Mouse (Mus musculus): ENCODE data around the gene Commd2. TPM values are rescaled to one million over a fixed set of nuclear protein-coding genes. Genes with fewer than 3 reads are reported as not detected.

Commd2 gene
- polyA plus RNA-seq, 1 experiment from 2014 or later = 81.2 TPM

- 90% methylated on average over 7 of the region's 7 CpGs for WGBS
- Histone ChIP-seq H3K4me2 (replicated peaks) (no peak overlapping the region), H3K27me3 (no peaks in the 10 kb centered on the region), H3K27ac (replicated peaks) (no peak overlapping the region), H3K9me3 (no peaks in the 10 kb centered on the region), H3K4me3 (no peak overlapping the region), H3K4me1 (no peaks in the 10 kb centered on the region), H3K9ac (replicated peaks) (no peak overlapping the region), H3K36me3 (no peaks in the 10 kb centered on the region)
- no peak for ATAC-seq (ENCODE audit: low FRiP score, low read depth)
These were observed 39.7 kb downstream of the Commd2 start for GRCm38 (mm10) chr3:57611776-57612175.

DNA sequence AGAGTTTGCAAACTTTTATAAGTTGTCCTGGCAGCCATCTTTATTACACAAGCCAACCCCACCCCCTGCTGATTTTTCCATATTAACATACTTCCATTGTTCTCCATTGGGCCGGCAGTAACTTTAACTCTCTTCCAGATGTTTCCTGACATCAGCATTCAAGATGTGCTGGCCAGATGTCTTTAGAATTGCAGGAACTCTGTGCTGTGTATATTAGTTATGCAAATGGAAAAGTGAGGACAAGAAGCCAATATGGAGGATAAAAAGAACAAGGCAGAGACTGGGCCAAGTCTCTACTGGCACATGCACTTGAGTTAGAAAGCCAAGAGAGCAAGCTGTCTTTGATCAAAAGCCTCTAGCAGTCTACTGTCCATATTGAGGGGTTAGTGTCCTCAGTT lies 46.9 kb downstream of the Commd2 start:
- Histone ChIP-seq H3K9me3 (no peaks in the 10 kb centered on the region), H3K4me3 (no peak overlapping the region), H3K4me2 (replicated peaks) (no peak overlapping the region), H3K9ac (replicated peaks) (no peak overlapping the region), H3K36me3 (no peaks in the 10 kb centered on the region), H3K4me1 (no peaks in the 10 kb centered on the region), H3K27ac (replicated peaks) (no peak overlapping the region), H3K27me3 (no peaks in the 10 kb centered on the region)
- 49% methylated on average over 1 of the region's 1 CpGs for WGBS
- ATAC-seq (ENCODE audit: low FRiP score, low read depth) = no peak

- H3K27me3 ChIP-seq = no peaks in the 10 kb centered on the region
- H3K9me3 ChIP-seq = no peaks in the 10 kb centered on the region
- H3K36me3 ChIP-seq = no peaks in the 10 kb centered on the region
- no peak overlapping the region for H3K9ac ChIP-seq (replicated peaks)
- H3K4me2 ChIP-seq (replicated peaks) = no peak overlapping the region
- ATAC-seq (ENCODE audit: low FRiP score, low read depth) = no peak
- no peak overlapping the region for H3K27ac ChIP-seq (replicated peaks)
- no peak overlapping the region for H3K4me3 ChIP-seq
- 70% methylated on average over 5 of the region's 5 CpGs for WGBS
- H3K4me1 ChIP-seq = no peaks in the 10 kb centered on the region
These were observed 47.5 kb downstream of the Commd2 start for GRCm38 (mm10) chr3:57603891-57604617.

DNA sequence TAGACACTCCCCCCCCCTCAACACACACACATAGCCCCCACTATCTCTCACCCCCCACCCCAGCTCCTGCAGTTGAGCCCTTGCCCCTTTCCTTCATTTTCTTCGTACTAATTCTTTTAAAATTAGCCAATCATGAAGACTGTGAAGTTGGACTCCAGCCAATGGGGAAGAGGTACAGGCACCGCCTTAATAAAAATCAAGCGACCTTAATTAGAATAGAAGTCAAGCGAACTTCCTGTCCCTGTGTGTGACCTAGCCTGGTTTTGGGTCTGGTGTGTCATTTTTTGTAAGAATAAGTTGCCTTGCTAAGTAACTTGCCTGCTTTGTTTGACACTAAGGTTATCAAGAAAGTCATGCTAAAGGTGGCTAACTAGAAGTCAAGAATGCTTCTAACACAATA lies 48.9 kb downstream of the Commd2 start:
- H3K4me2 ChIP-seq (replicated peaks) = no peak overlapping the region
- no peak overlapping the region for H3K9ac ChIP-seq (replicated peaks)
- no peak overlapping the region for H3K27ac ChIP-seq (replicated peaks)
- 85% methylated on average over 4 of the region's 4 CpGs for whole genome bisulfite sequencing
- no peaks in the 10 kb centered on the region for H3K9me3 ChIP-seq
- H3K27me3 ChIP-seq = no peaks in the 10 kb centered on the region
- H3K36me3 ChIP-seq = no peaks in the 10 kb centered on the region
- ATAC-seq (ENCODE audit: low FRiP score, low read depth) = no peak
- H3K4me1 ChIP-seq = no peaks in the 10 kb centered on the region
- no peak overlapping the region for H3K4me3 ChIP-seq

DNA sequence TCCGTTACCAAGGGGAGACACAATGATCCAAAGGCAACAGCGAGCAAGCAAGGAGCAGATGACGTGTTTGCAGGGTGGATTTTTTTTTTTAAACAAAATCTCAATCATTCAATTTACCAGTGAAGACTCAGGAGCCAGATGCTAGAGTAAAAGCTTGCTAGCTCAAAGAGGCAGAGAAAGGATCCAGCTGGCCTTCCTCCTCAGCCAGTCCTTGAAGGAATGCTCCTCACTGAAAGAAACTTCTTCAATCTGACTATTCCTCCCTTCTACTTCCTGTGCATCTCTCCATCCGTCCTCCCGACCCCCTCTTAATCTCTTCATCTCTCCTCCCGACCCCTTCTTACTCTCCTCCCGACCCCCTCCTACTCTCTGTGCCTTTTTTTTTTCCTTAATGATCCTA lies 54.9 kb downstream of the Commd2 start:
- Histone ChIP-seq H3K4me3 (no peak overlapping the region), H3K36me3 (no peaks in the 10 kb centered on the region), H3K27ac (replicated peaks) (no peak overlapping the region), H3K4me1 (no peaks in the 10 kb centered on the region), H3K9ac (replicated peaks) (no peak overlapping the region), H3K9me3 (no peaks in the 10 kb centered on the region), H3K27me3 (no peaks in the 10 kb centered on the region), H3K4me2 (replicated peaks) (no peak overlapping the region)
- no peak for ATAC-seq (ENCODE audit: low FRiP score, low read depth)
- 76% methylated on average over 7 of the region's 7 CpGs for WGBS

GRCm38 (mm10) chr3:57595506-57595905 lies 56.0 kb downstream of the Commd2 start:
- H3K27me3 ChIP-seq = no peaks in the 10 kb centered on the region
- no peak overlapping the region for H3K4me3 ChIP-seq
- no peaks in the 10 kb centered on the region for H3K36me3 ChIP-seq
- H3K27ac ChIP-seq (replicated peaks) = no peak overlapping the region
- no peaks in the 10 kb centered on the region for H3K9me3 ChIP-seq
- no peak overlapping the region for H3K4me2 ChIP-seq (replicated peaks)
- no peak overlapping the region for H3K9ac ChIP-seq (replicated peaks)
- ATAC-seq (ENCODE audit: low FRiP score, low read depth) = no peak
- H3K4me1 ChIP-seq = no peaks in the 10 kb centered on the region

Small RNA genes lying within 50 kb of the gene (microRNA-seq; reads per million reads assigned to microRNA genes)
- gene Mir6377 = not detected

Other genes starting within 250 kb of the Commd2 start
- gene Tm4sf4, start 226.4 kb downstream of the Commd2 start, polyA plus RNA-seq (2016; fragmentation: Nextera tagmentation; extraction: Ambion mirVana) = 0.20 TPM in 1 of 2 replicates, not detected in the other
- 10.4 and 11.7 TPM in 2 replicates for gene Wwtr1, start 75.8 kb downstream of the Commd2 start, polyA plus RNA-seq (2016; fragmentation: Nextera tagmentation; extraction: Ambion mirVana)
- gene Ankub1, start 41.1 kb upstream of the Commd2 start, polyA plus RNA-seq (2016; fragmentation: Nextera tagmentation; extraction: Ambion mirVana) = 0.14 TPM in 1 of 2 replicates, not detected in the other
- 52.1 and 60.5 TPM in 2 replicates for gene Rnf13, start 84.3 kb upstream of the Commd2 start, polyA plus RNA-seq (2016; fragmentation: Nextera tagmentation; extraction: Ambion mirVana)
- 349 and 369 TPM in 2 replicates for gene Pfn2, start 196.4 kb upstream of the Commd2 start, polyA plus RNA-seq (2016; fragmentation: Nextera tagmentation; extraction: Ambion mirVana)